Mouse (Mus musculus): ENCODE data around the gene 2700097O09Rik. TPM values are rescaled to one million over a fixed set of nuclear protein-coding genes. Genes with fewer than 3 reads are reported as not detected.
A peak's percentile ranks its signal among the peaks of the same experiment; 100 is the strongest.
"Not testable (repeated sequence)": the region's sequence is repeated elsewhere in the genome, so short reads cannot be mapped to it uniquely, and the experiment has no call there.

Gene 2700097O09Rik
- total RNA-seq, 2 experiments from 2014 or later = 8.3 to 8.7 TPM

DNA sequence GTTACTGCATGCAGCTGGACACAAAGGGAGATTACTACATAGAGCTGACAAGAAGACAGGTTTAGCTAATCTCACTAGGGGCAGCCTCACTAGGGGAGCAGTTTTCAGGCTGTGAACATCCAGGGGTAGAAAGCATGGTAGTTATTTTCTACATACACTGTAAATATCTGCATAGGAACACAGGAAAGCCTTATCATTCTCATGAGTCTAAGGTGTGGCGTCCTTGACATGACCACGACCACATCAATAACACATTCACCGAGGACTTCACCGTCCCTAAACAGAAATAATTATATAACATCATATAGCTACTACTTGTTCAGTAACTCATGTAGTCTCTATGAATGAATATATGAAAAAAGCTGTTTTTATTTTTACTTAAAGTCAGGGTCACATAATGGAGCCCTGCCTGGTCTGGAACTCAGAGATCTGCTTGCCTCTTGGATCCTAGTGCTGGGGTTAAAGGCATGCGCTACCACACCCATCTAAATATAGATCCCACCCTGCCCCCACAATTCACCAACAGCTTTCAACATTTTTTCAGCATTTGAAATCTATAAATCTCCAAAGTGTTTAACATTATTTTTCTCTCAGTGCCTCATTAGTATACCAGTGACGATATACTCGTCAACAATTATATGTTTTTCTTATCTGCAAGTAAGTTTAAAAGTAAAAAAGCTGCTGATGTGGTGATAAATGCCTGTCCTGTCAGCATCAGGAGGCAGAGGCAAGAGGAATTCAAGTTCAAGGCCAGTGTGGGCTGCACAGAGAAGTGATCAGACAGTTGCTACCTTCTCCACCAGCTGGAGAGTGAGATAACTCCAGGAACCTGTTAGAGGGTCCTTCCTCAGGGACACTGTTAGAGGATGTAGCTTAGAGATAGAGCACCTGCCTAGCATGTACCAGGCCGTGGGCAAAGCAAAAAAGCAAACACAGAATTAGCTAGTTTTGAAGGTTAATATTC is 28.4 kb downstream of the 2700097O09Rik start:
- no peak for DNase-seq
- intact Hi-C loops (cut with DNase I) = no loop called here

DNA sequence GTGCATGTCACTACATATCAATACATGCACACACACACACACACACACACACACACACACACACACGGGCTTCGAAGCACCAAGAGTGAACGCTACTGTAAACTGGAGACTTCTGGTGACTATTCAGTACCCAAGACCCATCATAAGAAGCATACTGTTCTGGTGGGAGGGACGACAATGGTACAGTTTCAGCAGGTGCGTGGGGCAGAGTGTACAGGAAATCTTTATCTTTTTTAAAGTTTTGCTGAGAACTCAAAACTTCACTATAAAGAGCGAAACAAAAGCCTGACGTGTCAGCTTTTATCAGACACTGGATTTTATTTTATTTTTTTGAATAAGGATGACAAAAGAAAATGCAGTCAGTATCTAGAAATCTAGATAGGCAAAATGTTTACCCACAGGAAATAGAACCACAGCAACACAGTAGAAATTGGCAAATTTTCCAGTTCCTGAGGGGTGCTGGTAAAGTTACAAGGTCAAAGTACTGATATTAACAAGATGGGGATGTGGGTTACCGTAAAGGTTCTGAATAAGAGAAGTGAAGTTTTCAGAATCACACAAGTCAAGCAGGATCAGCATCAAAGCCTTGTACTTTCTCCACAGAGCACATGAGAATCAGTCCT is 30.1 kb downstream of the 2700097O09Rik start:
- intact Hi-C loops (cut with DNase I) = no loop called here
- DNase-seq = no peak

DNA sequence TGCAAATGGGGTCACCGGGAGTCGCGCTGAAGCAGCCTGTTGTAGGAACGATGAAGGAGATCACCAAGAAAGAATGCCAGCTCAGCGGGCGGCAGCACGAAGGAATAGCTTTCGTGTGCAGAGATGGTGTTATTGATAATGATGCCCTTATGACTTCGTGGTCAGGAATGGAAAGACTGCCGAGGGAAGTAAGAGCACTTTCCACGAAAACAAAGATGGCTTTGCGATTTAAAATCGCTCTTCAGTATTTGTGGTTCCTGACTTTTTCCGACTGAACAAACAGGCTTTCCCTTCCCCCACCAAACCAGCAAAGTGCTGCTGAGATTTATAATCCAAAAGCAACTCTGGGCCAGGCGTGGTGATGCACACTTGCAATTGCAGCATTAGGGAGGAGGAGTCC is 38.9 kb downstream of the 2700097O09Rik start:
- DNase-seq = no peak
- intact Hi-C loops (cut with DNase I) = no loop called here

DNA sequence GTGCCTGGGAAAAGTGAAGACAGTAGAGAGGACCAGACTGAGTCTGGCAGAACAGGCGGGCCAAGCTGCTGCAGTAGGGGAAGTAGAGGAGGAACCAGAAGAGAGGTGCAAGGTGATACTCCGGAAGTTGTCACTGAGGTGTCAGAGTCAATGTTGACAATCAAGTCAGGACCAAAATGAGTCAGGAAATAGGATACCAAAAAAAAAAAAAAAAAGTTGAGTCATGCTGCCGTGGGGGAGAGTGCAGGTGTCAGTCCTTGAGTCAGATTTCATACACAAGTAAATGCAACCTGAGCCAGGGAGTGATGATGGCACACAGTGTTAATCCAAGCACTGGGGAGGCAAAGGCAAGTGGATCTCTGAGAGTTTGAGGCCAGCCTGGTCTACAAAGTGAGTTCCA is 52.8 kb downstream of the 2700097O09Rik start:
- intact Hi-C loops (cut with DNase I) = no loop called here
- DNase-seq = no peak

DNA sequence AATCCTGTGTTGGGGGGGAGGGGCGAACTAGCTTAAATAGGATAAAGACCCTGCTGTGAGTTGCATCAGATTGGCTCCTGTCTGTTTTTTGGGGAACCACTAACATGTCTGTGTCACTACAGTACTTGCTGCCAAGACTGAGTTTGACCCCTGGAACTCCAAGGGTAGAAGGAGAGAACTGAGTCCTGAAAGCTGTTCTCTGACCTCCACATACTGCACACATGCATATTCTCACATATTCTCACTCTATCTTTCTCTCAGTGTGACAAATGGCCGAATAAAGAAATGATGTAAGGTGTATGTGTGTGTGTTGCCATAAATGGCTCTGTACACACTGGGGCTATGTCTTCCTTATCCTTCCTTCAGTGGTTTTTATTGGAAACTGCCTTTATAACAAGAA is 56.6 kb downstream of the 2700097O09Rik start:
- intact Hi-C loops (cut with DNase I) = no loop called here

DNA sequence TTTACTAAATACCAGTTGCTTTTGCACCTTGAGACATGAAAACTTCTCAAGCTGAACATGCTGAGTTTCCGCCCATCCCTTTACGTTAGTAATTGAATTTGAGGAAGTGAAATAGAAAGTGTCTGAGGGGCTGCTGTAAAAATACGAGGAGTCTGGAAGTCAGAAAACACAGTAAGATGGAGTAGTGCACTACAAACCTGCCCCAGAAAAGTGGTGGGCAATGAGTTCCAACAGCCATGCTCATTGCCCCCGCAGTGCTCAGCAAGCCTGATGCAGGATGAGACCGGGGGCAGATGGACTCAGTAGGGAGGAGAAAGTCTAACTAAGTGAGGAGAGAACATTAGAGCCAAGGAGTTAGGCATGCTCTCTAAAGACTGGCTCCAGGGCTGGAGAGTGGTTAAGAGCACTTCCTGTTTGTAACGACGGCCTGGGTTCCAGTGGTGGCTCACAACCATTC is 60.5 kb downstream of the 2700097O09Rik start:
- intact Hi-C loops (cut with DNase I) = no loop called here
- no peak for DNase-seq

More for the DNA sequence above, 56.6 kb downstream of the 2700097O09Rik start:
- no peak for DNase-seq

DNA sequence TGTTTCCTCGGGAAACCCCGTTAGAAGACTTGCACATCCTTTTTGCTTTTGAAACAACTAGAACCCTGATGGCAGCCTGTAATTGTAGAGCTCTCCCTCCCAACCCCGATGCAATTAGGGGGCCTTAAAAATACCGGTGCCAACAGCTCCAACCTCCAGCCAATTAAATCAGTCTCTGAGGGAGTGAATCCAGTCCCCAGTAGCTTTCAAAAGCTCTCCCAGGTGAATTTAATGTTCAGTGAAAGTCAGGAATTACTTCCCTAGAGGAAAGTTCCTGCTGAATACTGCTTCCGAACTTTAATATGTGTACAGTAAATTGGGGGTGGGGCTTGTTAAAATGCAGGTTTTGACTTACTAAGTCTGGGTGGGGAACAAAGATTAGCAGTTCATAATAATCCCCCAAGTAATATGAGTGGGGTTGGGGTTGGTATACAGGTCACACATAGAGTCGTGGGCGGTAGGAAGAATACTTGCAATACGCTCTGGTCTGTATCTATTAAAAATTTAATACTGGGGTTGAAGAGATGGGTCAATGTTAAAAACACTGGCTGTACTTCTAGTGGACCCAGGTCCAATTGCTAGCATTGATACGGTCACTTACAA is 62.7 kb downstream of the 2700097O09Rik start:
- no peak for DNase-seq
- intact Hi-C loops (cut with DNase I) = no loop called here

DNA sequence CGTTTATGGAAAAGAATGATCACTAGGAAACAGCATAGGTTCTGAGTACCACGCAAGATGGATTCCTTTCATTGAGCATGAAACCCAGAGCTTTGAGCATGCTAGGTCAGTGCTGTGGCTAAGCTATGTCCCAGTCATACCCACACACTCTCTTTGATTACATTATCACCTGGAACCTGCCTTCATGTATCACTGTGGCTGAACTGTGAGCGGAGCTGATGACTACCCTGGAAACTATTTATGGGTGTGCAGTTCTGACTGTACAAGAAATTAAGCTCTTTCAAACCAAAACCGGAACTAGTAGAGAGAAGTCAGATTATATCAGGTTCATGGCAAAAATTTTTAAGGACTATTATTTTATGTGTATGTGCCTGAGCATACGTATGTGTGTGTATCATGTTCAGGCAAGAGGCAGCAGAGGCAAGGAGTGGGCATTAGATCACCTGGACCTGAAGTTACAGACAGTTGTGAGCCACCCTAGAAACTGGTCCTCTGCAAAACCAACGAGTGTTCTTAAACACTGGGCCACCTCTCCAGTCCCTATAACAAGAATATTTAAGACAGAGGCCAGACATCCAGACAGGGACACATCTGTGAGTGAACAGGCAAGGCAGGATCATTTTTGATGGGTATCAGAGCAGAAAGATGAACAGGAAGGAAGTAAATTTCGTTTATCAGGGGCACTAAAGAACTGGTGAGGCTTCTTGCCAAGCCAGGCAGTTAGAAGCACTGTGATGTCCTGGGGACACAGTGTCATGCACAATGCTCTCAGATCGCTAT is 63.4 kb downstream of the 2700097O09Rik start:
- DNase-seq = no peak
- intact Hi-C loops (cut with DNase I) = no loop called here

DNA sequence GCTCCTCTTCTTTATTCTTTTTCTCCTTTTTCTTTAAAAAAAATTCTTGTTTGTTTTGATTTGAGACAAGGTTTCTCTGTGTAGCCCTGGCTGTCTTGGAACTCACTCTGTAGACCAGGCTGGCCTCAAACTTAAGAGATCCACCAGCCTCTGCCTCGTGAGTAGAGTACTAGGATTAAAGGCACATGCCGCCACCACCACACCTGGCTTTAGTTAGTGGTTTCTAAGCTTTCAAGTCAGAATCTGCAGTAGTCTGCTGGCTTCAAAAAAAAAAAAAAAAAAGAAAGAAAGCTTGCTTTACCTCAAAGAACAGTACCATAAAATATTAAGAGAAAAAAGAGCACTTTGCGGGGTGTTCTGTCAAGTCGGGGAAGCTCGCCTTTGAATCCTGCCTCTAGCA is 64.5 kb downstream of the 2700097O09Rik start:
- no peak for DNase-seq
- intact Hi-C loops (cut with DNase I) = no loop called here

DNA sequence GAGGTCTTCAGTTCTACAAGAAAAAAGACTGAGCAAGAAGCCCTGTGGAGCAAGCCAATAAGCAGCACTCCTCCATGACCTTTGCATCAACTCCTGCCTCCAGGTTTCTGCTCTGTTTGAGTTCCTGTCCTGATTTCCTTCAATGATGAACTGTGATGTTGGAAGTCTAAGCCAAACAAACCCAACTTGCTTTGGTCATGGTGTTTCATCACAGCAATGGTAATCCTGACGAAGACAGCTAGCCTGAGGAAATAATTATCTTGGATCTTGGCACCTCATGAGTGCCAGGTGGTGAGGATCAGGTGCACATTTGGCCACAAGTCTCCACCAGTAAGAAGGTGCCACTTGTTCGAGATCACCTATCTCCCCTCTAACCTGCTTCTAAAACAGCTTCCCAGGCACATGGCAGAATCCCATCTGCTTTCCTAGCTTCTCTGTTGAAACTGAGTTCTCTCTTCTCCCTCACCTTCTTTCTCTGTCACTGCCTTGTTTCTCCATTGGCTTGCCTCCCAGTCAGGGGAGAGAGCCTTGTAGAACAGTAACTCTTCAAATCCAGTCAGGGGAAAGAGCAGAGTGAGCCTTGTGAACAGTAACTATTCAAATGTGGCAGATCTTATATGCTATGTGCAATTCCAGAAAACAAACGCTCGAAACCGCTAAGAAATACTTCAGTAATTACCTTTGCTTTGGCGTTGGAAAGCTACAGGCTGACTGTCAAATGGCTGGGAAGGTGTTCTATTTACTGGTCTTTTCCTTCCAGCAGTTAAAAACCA is 66.1 kb downstream of the 2700097O09Rik start, which contains the start of gene Baz1a:
TSS of gene Baz1a (minus strand) at position 723 of the 773 bp plus-strand sequence.
- no peak for DNase-seq
- intact Hi-C loops (cut with DNase I) = no loop called here

DNA sequence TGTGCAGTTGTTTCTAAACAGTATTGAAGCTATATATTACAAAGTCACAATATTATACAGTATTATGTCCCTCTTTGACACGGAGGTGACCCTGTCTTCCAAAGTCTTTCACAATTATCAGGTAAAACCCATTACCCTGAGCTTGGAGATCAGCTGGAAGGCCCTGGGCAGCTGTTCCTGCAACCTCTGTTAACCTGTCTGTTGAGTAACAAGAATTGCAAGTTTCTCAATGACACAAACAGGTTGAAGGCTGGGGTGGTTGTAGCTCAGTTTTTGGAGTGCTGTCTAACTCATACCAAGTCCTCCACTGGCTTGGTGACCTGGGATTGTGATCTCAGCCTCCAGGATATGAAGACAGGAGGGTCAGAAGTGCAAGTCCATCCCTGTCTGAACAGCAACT is 66.9 kb downstream of the 2700097O09Rik start:
- no peak for DNase-seq
- intact Hi-C loops (cut with DNase I) = no loop called here

DNA sequence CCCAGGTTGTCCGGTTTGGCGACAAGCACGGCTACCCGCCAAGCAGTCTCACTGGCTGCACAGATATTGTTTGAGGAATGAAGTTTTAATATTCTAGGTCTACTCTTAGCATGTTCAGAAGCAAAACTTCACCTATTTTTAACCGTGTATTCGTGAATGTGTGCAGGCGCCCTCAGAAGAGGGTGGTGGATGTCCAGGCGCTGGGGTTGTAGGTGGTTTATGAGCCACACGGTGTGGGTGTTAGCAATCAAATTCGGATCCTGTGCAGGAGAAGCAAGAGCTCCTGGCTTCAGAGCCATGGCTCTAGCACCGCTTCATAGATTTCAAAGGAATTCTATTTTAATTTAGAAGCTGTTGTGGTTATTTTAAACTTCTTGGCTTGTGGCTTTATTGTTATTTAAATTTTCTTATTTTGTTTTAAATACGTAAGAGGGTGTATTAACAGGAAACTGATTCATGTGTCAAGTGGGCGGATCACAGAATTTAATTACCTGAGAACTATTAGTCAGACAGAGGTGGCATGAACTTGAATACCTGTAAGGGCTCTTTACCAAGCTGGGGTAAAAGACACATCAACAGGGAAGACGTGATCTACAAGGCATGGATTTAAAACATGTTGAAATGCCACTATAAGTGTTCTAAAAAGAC is 72.4 kb downstream of the 2700097O09Rik start:
- intact Hi-C loops (cut with DNase I) = no loop called here
- no peak for DNase-seq

DNA sequence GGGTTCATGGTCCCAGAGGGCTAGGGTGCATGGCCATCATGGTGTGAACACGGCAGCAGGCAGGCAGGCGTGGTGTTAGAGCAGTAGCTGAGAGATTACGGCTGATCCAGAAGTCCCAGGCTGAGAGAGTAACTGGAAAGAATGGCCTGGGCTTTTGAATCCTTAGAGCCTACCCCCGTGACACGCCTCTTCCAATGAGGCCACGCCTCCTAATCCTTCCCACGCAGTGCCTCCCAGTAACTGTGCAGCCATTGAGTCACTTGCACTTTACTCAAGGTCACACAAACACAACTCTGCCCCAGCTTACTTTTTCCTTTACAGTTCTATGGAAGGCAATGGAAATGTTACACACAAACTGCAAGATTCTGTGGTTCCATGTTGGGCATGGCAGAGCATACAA is 73.8 kb downstream of the 2700097O09Rik start:
- intact Hi-C loops (cut with DNase I) = no loop called here
- DNase-seq = no peak

DNA sequence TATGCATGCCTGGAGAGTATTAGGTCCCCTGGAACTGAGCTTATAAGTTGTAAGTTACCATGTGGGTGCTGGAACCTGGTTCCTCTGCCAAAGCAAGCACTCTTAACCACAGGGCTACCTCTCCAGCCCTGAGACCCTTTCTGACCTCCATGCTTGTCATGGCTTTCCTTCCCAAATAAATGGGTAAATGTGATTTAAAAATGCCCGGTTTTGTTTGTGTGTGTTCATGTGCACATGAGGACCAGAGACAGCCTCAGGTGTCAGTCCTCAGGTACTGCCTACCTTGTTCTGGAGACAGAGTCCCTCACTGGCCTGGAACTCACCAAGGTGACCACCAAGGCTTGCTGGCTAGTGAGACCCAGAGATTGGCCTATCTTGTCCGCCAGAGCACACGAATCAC is 75.5 kb downstream of the 2700097O09Rik start:
- DNase-seq = no peak
- intact Hi-C loops (cut with DNase I) = no loop called here

DNA sequence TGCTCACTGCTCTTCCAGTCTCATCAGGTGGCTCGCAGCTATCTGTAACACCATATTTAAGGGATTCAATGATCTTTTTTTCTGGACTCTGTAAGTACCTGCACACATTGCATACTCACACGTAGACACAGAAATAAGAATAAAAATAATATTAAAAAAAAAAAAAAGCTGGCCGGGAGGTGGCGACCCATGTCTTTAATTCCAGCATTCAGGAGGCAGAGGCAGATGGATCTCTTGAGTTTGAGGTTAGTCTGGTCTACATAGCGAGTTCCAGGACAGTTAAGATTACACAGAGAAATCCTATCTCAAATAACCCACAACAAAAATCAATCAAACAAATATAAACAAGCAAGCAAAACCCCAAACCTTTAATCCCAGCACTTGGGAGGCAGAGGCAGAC is 76.1 kb downstream of the 2700097O09Rik start:
- DNase-seq = no peak
- intact Hi-C loops (cut with DNase I) = no loop called here

DNA sequence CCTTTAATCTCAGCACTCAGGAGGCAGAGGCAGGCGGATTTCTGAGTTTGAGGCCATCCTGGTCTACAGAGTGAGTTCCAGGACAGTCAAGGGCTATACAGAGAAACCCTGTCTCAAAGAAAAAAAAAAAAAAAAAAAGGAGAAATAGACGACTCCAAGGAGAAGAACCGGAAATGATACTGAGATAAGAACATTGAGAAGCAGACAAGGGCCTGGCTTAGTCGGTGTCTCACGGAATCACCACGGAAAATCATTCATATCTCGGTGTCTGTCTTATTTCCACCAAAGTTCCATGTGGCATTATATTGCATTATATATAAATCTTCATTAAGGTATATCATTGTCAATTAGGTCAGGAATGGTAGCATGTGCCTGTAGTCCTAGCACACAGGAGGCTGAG is 77.4 kb downstream of the 2700097O09Rik start:
- DNase-seq; intact Hi-C loops (cut with DNase I): not testable (repeated sequence)

DNA sequence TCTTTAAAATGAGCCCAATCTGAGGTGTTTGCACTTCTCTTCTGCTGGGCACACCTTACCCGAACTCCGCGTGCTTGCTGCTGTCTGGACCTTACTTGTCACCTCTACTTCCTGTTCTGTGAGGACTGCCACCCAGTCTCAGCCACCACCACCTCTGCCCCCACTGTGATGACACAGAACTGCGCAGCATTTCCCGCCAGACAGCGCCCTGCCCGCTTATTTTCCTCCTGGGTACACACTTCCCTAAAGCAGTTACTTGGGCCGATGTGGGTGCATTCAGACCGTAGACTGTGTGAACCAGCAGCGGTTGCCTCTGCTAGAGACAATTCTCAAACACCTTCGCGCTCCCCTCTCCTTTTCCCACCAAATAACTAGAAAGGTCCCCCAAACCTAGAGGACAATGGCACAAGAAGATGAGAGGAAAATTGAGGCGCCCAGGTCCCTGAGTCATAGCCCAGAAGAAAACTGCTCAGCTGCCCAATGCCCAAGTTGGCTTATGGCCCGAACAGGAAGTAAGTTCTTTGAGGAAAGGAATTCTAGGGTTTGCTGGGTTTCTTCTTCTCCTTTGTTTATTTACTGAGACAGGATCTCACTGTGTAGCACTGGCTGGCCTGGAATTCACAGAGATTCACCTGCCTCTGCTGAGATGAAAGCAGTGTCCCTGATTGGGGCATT is 80.8 kb downstream of the 2700097O09Rik start:
- intact Hi-C loops (cut with DNase I) = no loop called here
- DNase-seq = peak; percentile 21 to 31

DNA sequence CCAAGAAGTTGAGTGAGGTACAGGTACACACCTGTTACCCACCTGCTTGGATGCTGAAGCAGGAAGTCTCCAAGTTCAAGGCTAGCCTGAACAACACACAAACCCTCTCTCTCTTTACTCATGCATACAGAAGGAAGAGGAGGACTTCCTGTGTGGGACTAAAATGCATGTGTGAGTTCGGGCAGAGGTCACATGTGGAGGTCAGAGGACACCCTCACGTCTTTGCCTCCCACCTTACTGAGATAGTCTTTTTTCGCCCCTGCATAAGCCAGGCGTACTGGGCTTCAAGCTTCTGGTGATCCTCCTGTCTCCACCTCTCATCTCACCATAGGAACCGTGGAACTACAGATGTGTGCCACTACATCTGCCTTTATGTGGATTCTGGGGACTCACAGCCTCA is 81.5 kb downstream of the 2700097O09Rik start:
- intact Hi-C loops (cut with DNase I) = no loop called here
- no peak for DNase-seq

Data from heart, postnatal 14 days (tissue).